Mouse (Mus musculus) T-cell, adult 66 days (primary cell): Measurements from ENCODE around the gene Kcnh1. TPM values are rescaled to one million over a fixed set of nuclear protein-coding genes. Genes with fewer than 3 reads are reported as not detected.

Source experiments
- total RNA-seq, 2 experiments: library from RNA; stranded (reverse); gene quantifications; 3 replicates in 1 of 2; 4 replicates in 1 of 2; pipeline ENCODE4 v1.2.4; 2023

Kcnh1 gene
- not detected for total RNA-seq

DNA sequence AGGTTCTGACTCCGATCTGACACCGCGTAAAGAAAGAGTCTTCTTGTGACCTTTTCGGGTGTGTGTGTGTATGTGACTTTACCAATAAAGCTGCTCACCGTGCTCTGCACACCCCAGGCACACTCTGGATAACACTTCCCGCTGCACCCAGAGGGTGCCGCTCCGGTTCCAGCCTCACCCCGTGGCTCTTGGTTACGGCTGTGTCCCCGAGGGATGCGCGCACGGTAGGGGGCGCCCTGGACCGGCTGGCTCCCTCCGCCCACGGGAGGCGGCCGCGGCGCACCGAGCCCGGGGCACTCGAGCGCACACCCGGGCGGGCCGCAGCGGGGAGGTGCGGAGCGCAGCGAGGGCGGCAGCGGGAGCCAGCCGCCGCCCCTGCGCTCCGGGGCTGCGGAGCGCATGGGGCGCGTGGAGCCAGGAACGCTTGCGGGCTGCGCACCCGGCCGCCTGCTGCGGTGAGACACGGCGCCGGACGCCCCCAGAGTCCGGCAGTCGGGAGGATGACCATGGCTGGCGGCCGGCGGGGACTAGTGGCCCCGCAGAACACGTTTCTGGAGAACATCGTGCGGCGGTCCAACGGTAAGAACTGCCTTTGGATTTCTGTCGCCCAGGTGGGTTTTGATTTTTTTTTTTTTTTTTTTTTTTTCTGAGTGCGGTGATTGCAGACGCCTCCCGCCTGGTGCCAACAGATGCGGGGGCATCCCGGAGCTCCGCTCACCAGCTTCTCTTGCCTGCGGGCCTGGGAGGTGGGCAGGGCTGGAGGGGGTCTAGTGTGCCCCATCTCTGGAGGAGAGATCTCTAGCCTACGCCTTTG lies at the start of gene Kcnh1:
TSS of gene Kcnh1 (plus strand) at position 267 of the 814 bp plus-strand sequence.

Other genes with a start within 250 kb of the Kcnh1 start
- gene Rd3, start 213.4 kb upstream of the Kcnh1 start, total RNA-seq, result under 1 TPM; 0.32 to 0.47 TPM
- 100 to 1,000 TPM; 100 to 118 TPM for gene Traf5, start 98.2 kb upstream of the Kcnh1 start, total RNA-seq
- gene Rcor3, start 52.7 kb upstream of the Kcnh1 start, total RNA-seq, result 10 to 100 TPM; 26.4 to 27.1 TPM